Mouse (Mus musculus) cerebellum, postnatal 36 days (tissue): ENCODE results near the gene Fbxo21.

ENCODE experiments used
- DNase-seq, 2 experiments: peaks; one replicate each; pipeline ENCODE4 v3.0.0; 2021 to 2022; ENCODE audit warnings: mixed read lengths in 2 of 2

Gene Fbxo21

GRCm38 (mm10) chr5:117976657-117977500 lies at the start of gene Fbxo21:
Gene Fbxo21 (plus strand): TSS chr5:117976730.
- peak; percentile 93 to 98 for DNase-seq

GRCm38 (mm10) chr5:117928553-117928952 lies 48.0 kb upstream of the Fbxo21 start:
- no peak for DNase-seq

- no peak for DNase-seq
Measured at GRCm38 (mm10) chr5:117932222-117932621, 44.3 kb upstream of the Fbxo21 start.

- DNase-seq: peak; percentile 94
Measured at GRCm38 (mm10) chr5:117932862-117933261, 43.7 kb upstream of the Fbxo21 start.

- peak in 1 of 2 experiments; percentile 28 for DNase-seq
Measured at GRCm38 (mm10) chr5:117936346-117936745, 40.2 kb upstream of the Fbxo21 start.

- DNase-seq: peak; percentile 75 to 78
Measured at GRCm38 (mm10) chr5:117937186-117937585, 39.3 kb upstream of the Fbxo21 start.

GRCm38 (mm10) chr5:117938182-117938581 lies 38.3 kb upstream of the Fbxo21 start:
- peak; percentile 27 to 31 for DNase-seq

GRCm38 (mm10) chr5:117939402-117939801 lies 37.1 kb upstream of the Fbxo21 start:
- DNase-seq: no peak

GRCm38 (mm10) chr5:117941552-117941951 lies 35.0 kb upstream of the Fbxo21 start:
- DNase-seq: no peak

GRCm38 (mm10) chr5:117946605-117947004 lies 29.9 kb upstream of the Fbxo21 start:
- peak; percentile 73 to 81 for DNase-seq

- no peak for DNase-seq
Measured at GRCm38 (mm10) chr5:117949393-117949792, 27.1 kb upstream of the Fbxo21 start.

- DNase-seq: no peak
Measured at GRCm38 (mm10) chr5:117953893-117954292, 22.6 kb upstream of the Fbxo21 start.

- no peak for DNase-seq
Measured at GRCm38 (mm10) chr5:117954429-117954828, 22.1 kb upstream of the Fbxo21 start.

- DNase-seq: peak; percentile 63 to 69
Measured at GRCm38 (mm10) chr5:117955675-117956420, 20.7 kb upstream of the Fbxo21 start.

- DNase-seq: no peak
Measured at GRCm38 (mm10) chr5:117964750-117965149, 11.8 kb upstream of the Fbxo21 start.

- DNase-seq: no peak
Measured at GRCm38 (mm10) chr5:117966956-117967355, 9.6 kb upstream of the Fbxo21 start.

- no peak for DNase-seq
Measured at GRCm38 (mm10) chr5:117967659-117968069, 8.9 kb upstream of the Fbxo21 start.

GRCm38 (mm10) chr5:117969681-117970427 lies 6.7 kb upstream of the Fbxo21 start:
- DNase-seq: peak; percentile 73 to 75

GRCm38 (mm10) chr5:117976263-117976656 lies 270 bp upstream of the Fbxo21 start:
- no peak for DNase-seq

- peak; percentile 38 to 54 for DNase-seq
Measured at GRCm38 (mm10) chr5:117977501-117978158, 1.1 kb downstream of the Fbxo21 start.

GRCm38 (mm10) chr5:117978159-117978697 lies 1.7 kb downstream of the Fbxo21 start:
- DNase-seq: no peak

GRCm38 (mm10) chr5:117979082-117979481 lies 2.6 kb downstream of the Fbxo21 start:
- no peak for DNase-seq
